Mouse (Mus musculus) kidney, postnatal 0 days (tissue): ENCODE results near the gene V1ra8. TPM values are rescaled to one million over a fixed set of nuclear protein-coding genes. Genes with fewer than 3 reads are reported as not detected.

Experiments used
- ATAC-seq: fragments of 200-750 bp; cut with Nextera tagmentation; replicated peaks from 2 replicates; pipeline ENCODE4 v1.8.0; 2017; ENCODE audit warnings: low read depth, moderate number of reproducible peaks, moderate TSS enrichment, moderate library complexity; ENCODE audit not compliant: low FRiP score
- DNase-seq: peaks from one replicate; pipeline ENCODE4 v3.0.0-alpha.2; 2016; ENCODE audit warnings: low spot score
- H3K27ac ChIP-seq: fragments of 300-500 bp; sonication (generic); 2 replicates; pipeline ENCODE4 v1.5.1; 2014; ENCODE audit warnings: mild to moderate bottlenecking
- H3K27me3 ChIP-seq: fragments of 300-500 bp; sonication (generic); 2 replicates; pipeline ENCODE4 v1.6.1; 2014; ENCODE audit warnings: low read length, mixed read lengths; ENCODE audit not compliant: insufficient read depth
- H3K36me3 ChIP-seq: fragments of 300-500 bp; sonication (generic); 2 replicates; pipeline ENCODE4 v1.6.1; 2014; ENCODE audit warnings: low read length, mixed read lengths; ENCODE audit not compliant: insufficient read depth
- H3K4me1 ChIP-seq: fragments of 300-500 bp; sonication (generic); replicated peaks from 2 replicates; pipeline ENCODE4 v1.6.1; 2014; ENCODE audit warnings: antibody characterized with exemption, low read length, mixed read lengths; ENCODE audit not compliant: insufficient read depth
- H3K4me2 ChIP-seq: fragments of 300-500 bp; sonication (generic); 2 replicates; pipeline ENCODE4 v1.6.1; 2014; ENCODE audit warnings: mild to moderate bottlenecking, low read length, moderate library complexity, mixed read lengths
- H3K4me3 ChIP-seq: fragments of 300-500 bp; sonication (generic); replicated peaks from 2 replicates; pipeline ENCODE4 v1.5.1; 2014; ENCODE audit warnings: low read depth, low read length
- H3K9ac ChIP-seq: fragments of 300-500 bp; sonication (generic); 2 replicates; pipeline ENCODE4 v1.6.1; 2014; ENCODE audit warnings: low read depth, low read length
- H3K9me3 ChIP-seq: fragments of 300-500 bp; sonication (generic); replicated peaks from 2 replicates; pipeline ENCODE4 v1.6.1; 2016; ENCODE audit warnings: low read length, inconsistent platforms, mixed read lengths
- CTCF ChIP-seq: IDR thresholded peaks from 2 replicates; pipeline ENCODE4 v1.5.1; 2016; ENCODE audit warnings: antibody characterized with exemption, low read depth, mild to moderate bottlenecking, moderate library complexity
- WGBS: fragments of 180-500 bp; shearing (Covaris S2); extraction: QIAGEN DNeasy Blood & Tissue Kit; methylation state at CpG from one replicate; pipeline ENCODE4 v1.1.7; 2014; 5-methylcytosine and 5-hydroxymethylcytosine counted together
- polyA plus RNA-seq: library from polyadenylated mRNA; unstranded; fragments of >200 nt; fragmentation: Nextera tagmentation; extraction: Ambion mirVana; gene quantifications from 2 replicates; pipeline ENCODE4 v1.2.1, GENCODE M21; 2015

V1ra8 gene
- polyA plus RNA-seq, 1 experiment from 2014 or later = not detected

- no peak within 1 kb of the TSS for H3K27ac ChIP-seq
- 67% methylated on average over 1 of the region's 1 CpGs for WGBS
- H3K9ac ChIP-seq = no peak within 1 kb of the TSS
- no peaks in the 10 kb centered on the region for H3K4me1 ChIP-seq
- no peaks in the 10 kb centered on the region for H3K36me3 ChIP-seq
- ATAC-seq (no peak), DNase-seq (no peak)
- no peak within 1 kb of the TSS for H3K4me2 ChIP-seq
- no peaks in the 10 kb centered on the region for H3K9me3 ChIP-seq
- H3K4me3 ChIP-seq = no peak within 1 kb of the TSS
- TF ChIP-seq CTCF = no peak
- no peaks in the 10 kb centered on the region for H3K27me3 ChIP-seq
Observed at GRCm38 (mm10) chr6:90246000-90246399, 43.4 kb downstream of the V1ra8 start, which contains the start of gene Vmn1r54. TSS of gene Vmn1r54 (plus strand) at chr6:90246300.

Other genes starting within 250 kb of the V1ra8 start
- not detected in 2 replicates for gene Vmn1r46, start 233.5 kb upstream of the V1ra8 start, polyA plus RNA-seq
- not detected in 2 replicates for gene Vmn1r47, start 186.6 kb upstream of the V1ra8 start, polyA plus RNA-seq
- gene Vmn1r48, start 166.0 kb upstream of the V1ra8 start, polyA plus RNA-seq = not detected in 2 replicates
- not detected in 2 replicates for gene Vmn1r49, start 124.3 kb upstream of the V1ra8 start, polyA plus RNA-seq
- gene Vmn1r50, start 101.4 kb upstream of the V1ra8 start, polyA plus RNA-seq = not detected in 2 replicates
- 0.03 TPM in 1 of 2 replicates, not detected in the other for gene Vmn1r51, start 80.2 kb upstream of the V1ra8 start, polyA plus RNA-seq
- gene Vmn1r52, start 28.0 kb upstream of the V1ra8 start, polyA plus RNA-seq = not detected in 2 replicates
- gene Vmn1r53, start 21.6 kb downstream of the V1ra8 start, polyA plus RNA-seq = not detected in 2 replicates
- not detected in 2 replicates for gene Vmn1r54, start 43.5 kb downstream of the V1ra8 start, polyA plus RNA-seq
- gene BC048671, start 98.4 kb downstream of the V1ra8 start, polyA plus RNA-seq = not detected in 2 replicates
- gene Chst13, start 122.4 kb downstream of the V1ra8 start, polyA plus RNA-seq = 4.4 and 6.0 TPM in 2 replicates
- gene Uroc1, start 130.5 kb downstream of the V1ra8 start, polyA plus RNA-seq = 0.38 and 0.69 TPM in 2 replicates
- gene Zxdc, start 166.7 kb downstream of the V1ra8 start, polyA plus RNA-seq = 8.8 and 9.1 TPM in 2 replicates
- gene Cfap100, start 226.0 kb downstream of the V1ra8 start, polyA plus RNA-seq = 0.48 and 0.71 TPM in 2 replicates